Mouse (Mus musculus) ES-Bruce4 (cell line): Measurements from ENCODE around the gene Gm11985.

ENCODE experiments used
- CTCF ChIP-seq: IDR thresholded peaks from one replicate; pipeline ENCODE4 v1.8.1; 2011; ENCODE audit warnings: low read depth, low read length
- POLR2A ChIP-seq: IDR thresholded peaks from one replicate; pipeline ENCODE4 v1.8.1; 2011; ENCODE audit warnings: low read length; ENCODE audit not compliant: insufficient read depth

GRCm38 (mm10) chr11:7182409-7183042 lies 5.8 kb downstream of the Gm11985 start:
- TF ChIP-seq CTCF: no peak
- TF ChIP-seq POLR2A: no peak
